Mouse (Mus musculus): ENCODE data around the gene Eml4. TPM values are rescaled to one million over a fixed set of nuclear protein-coding genes. Genes with fewer than 3 reads are reported as not detected.

Gene Eml4
- polyA plus RNA-seq, 1 experiment = 11.6 TPM

GRCm38 (mm10) chr17:83355481-83355880 is 4.8 kb downstream of the Eml4 start:
- Histone ChIP-seq H3K4me3 (ENCODE audit: control insufficient read depth, low read depth, low read length) (no peak overlapping the region), H3K27ac (ENCODE audit: control insufficient read depth, insufficient read depth, low read depth, low read length) (no peak overlapping the region), H3K36me3 (ENCODE audit: control insufficient read depth, insufficient read depth, low read length) (no peaks in the 10 kb centered on the region), H3K27me3 (ENCODE audit: control insufficient read depth, insufficient read depth, low read length) (no peaks in the 10 kb centered on the region), H3K4me1 (ENCODE audit: control insufficient read depth, insufficient read depth, low read length) (no peaks in the 10 kb centered on the region; the same call in 1 of the 2 replicates)
- TF ChIP-seq POLR2A (IDR thresholded peaks at IDR 0.05; ENCODE audit: control insufficient read depth, low read depth, low read length) (no peak), CTCF (IDR thresholded peaks at IDR 0.05; ENCODE audit: control insufficient read depth, insufficient read depth, insufficient replicate concordance, low read depth, low read length) (no peak)

GRCm38 (mm10) chr17:83359934-83360333 is 9.2 kb downstream of the Eml4 start:
- Histone ChIP-seq H3K4me1 (ENCODE audit: control insufficient read depth, insufficient read depth, low read length) (no peaks in the 10 kb centered on the region), H3K27ac (ENCODE audit: control insufficient read depth, insufficient read depth, low read depth, low read length) (no peak overlapping the region), H3K36me3 (ENCODE audit: control insufficient read depth, insufficient read depth, low read length) (no peaks in the 10 kb centered on the region), H3K27me3 (ENCODE audit: control insufficient read depth, insufficient read depth, low read length) (no peaks in the 10 kb centered on the region), H3K4me3 (ENCODE audit: control insufficient read depth, low read depth, low read length) (no peak overlapping the region)
- TF ChIP-seq POLR2A (IDR thresholded peaks at IDR 0.05; ENCODE audit: control insufficient read depth, low read depth, low read length) (no peak), CTCF (IDR thresholded peaks at IDR 0.05; ENCODE audit: control insufficient read depth, insufficient read depth, insufficient replicate concordance, low read depth, low read length) (no peak)

GRCm38 (mm10) chr17:83360796-83361566 is 10.2 kb downstream of the Eml4 start:
- TF ChIP-seq CTCF (IDR thresholded peaks at IDR 0.05; ENCODE audit: control insufficient read depth, insufficient read depth, insufficient replicate concordance, low read depth, low read length) = no peak
- TF ChIP-seq POLR2A (IDR thresholded peaks at IDR 0.05; ENCODE audit: control insufficient read depth, low read depth, low read length) = no peak
- H3K27ac ChIP-seq (ENCODE audit: control insufficient read depth, insufficient read depth, low read depth, low read length) = no peak overlapping the region
- H3K4me1 ChIP-seq (ENCODE audit: control insufficient read depth, insufficient read depth, low read length) = peaks cover 1% of the 10 kb centered on the region
- no peak overlapping the region for H3K4me3 ChIP-seq (ENCODE audit: control insufficient read depth, low read depth, low read length)
- no peaks in the 10 kb centered on the region for H3K27me3 ChIP-seq (ENCODE audit: control insufficient read depth, insufficient read depth, low read length)
- H3K36me3 ChIP-seq (ENCODE audit: control insufficient read depth, insufficient read depth, low read length) = no peaks in the 10 kb centered on the region

- H3K27me3 ChIP-seq (ENCODE audit: control insufficient read depth, insufficient read depth, low read length) = no peaks in the 10 kb centered on the region
- H3K4me3 ChIP-seq (ENCODE audit: control insufficient read depth, low read depth, low read length) = no peak overlapping the region
- no peak overlapping the region for H3K27ac ChIP-seq (ENCODE audit: control insufficient read depth, insufficient read depth, low read depth, low read length)
- H3K4me1 ChIP-seq (ENCODE audit: control insufficient read depth, insufficient read depth, low read length) = peaks cover 2% of the 10 kb centered on the region
- no peaks in the 10 kb centered on the region for H3K36me3 ChIP-seq (ENCODE audit: control insufficient read depth, insufficient read depth, low read length)
- TF ChIP-seq CTCF (IDR thresholded peaks at IDR 0.05; ENCODE audit: control insufficient read depth, insufficient read depth, insufficient replicate concordance, low read depth, low read length) = no peak
- no peak for TF ChIP-seq POLR2A (IDR thresholded peaks at IDR 0.05; ENCODE audit: control insufficient read depth, low read depth, low read length)
Observed at GRCm38 (mm10) chr17:83363081-83363480, 12.3 kb downstream of the Eml4 start.

GRCm38 (mm10) chr17:83364296-83364695 is 13.6 kb downstream of the Eml4 start:
- Histone ChIP-seq H3K4me3 (ENCODE audit: control insufficient read depth, low read depth, low read length) (no peak overlapping the region), H3K4me1 (ENCODE audit: control insufficient read depth, insufficient read depth, low read length) (peaks cover 2% of the 10 kb centered on the region), H3K27ac (ENCODE audit: control insufficient read depth, insufficient read depth, low read depth, low read length) (no peak overlapping the region), H3K27me3 (ENCODE audit: control insufficient read depth, insufficient read depth, low read length) (no peaks in the 10 kb centered on the region), H3K36me3 (ENCODE audit: control insufficient read depth, insufficient read depth, low read length) (no peaks in the 10 kb centered on the region)
- TF ChIP-seq CTCF (IDR thresholded peaks at IDR 0.05; ENCODE audit: control insufficient read depth, insufficient read depth, insufficient replicate concordance, low read depth, low read length) = no peak
- TF ChIP-seq POLR2A (IDR thresholded peaks at IDR 0.05; ENCODE audit: control insufficient read depth, low read depth, low read length) = no peak

- no peak for TF ChIP-seq POLR2A (IDR thresholded peaks at IDR 0.05; ENCODE audit: control insufficient read depth, low read depth, low read length)
- TF ChIP-seq CTCF (IDR thresholded peaks at IDR 0.05; ENCODE audit: control insufficient read depth, insufficient read depth, insufficient replicate concordance, low read depth, low read length) = no peak
- no peak overlapping the region for H3K4me3 ChIP-seq (ENCODE audit: control insufficient read depth, low read depth, low read length)
Observed at GRCm38 (mm10) chr17:83365130-83365529, 14.4 kb downstream of the Eml4 start.

GRCm38 (mm10) chr17:83365614-83366355 is 15.1 kb downstream of the Eml4 start:
- Histone ChIP-seq H3K27me3 (ENCODE audit: control insufficient read depth, insufficient read depth, low read length) (no peaks in the 10 kb centered on the region), H3K36me3 (ENCODE audit: control insufficient read depth, insufficient read depth, low read length) (no peaks in the 10 kb centered on the region), H3K4me1 (ENCODE audit: control insufficient read depth, insufficient read depth, low read length) (peaks cover 2% of the 10 kb centered on the region), H3K4me3 (ENCODE audit: control insufficient read depth, low read depth, low read length) (no peak overlapping the region), H3K27ac (ENCODE audit: control insufficient read depth, insufficient read depth, low read depth, low read length) (peak overlapping the region; percentile 17; the same call in 1 of the 2 replicates)
- TF ChIP-seq POLR2A (IDR thresholded peaks at IDR 0.05; ENCODE audit: control insufficient read depth, low read depth, low read length) (no peak), CTCF (IDR thresholded peaks at IDR 0.05; ENCODE audit: control insufficient read depth, insufficient read depth, insufficient replicate concordance, low read depth, low read length) (no peak)

More at GRCm38 (mm10) chr17:83365130-83365529, 14.4 kb downstream of the Eml4 start:
- Histone ChIP-seq H3K4me1 (ENCODE audit: control insufficient read depth, insufficient read depth, low read length) (peaks cover 2% of the 10 kb centered on the region), H3K27me3 (ENCODE audit: control insufficient read depth, insufficient read depth, low read length) (no peaks in the 10 kb centered on the region), H3K27ac (ENCODE audit: control insufficient read depth, insufficient read depth, low read depth, low read length) (no peak overlapping the region), H3K36me3 (ENCODE audit: control insufficient read depth, insufficient read depth, low read length) (no peaks in the 10 kb centered on the region)

All from testis, adult 2 months (tissue).